Mouse (Mus musculus) heart, embryonic 12.5 days (tissue): ENCODE measurements around the gene Naif1. TPM values are rescaled to one million over a fixed set of nuclear protein-coding genes. Genes with fewer than 3 reads are reported as not detected.
A peak's percentile ranks its signal among the peaks of the same experiment; 100 is the strongest.

Source experiments
- ATAC-seq: fragments of 200-750 bp; cut with Nextera tagmentation; 2 replicates; pipeline ENCODE4 v1.8.0; 2017; ENCODE audit warnings: moderate TSS enrichment, moderate library complexity; ENCODE audit not compliant: insufficient number of reproducible peaks, low FRiP score
- H3K27ac ChIP-seq: fragments of 300-500 bp; sonication (generic); 2 replicates; pipeline ENCODE4 v1.5.1; 2016; ENCODE audit warnings: mild to moderate bottlenecking, moderate library complexity; ENCODE audit not compliant: poor library complexity, severe bottlenecking
- H3K27me3 ChIP-seq: fragments of 300-500 bp; sonication (generic); replicated peaks from 2 replicates; pipeline ENCODE4 v1.6.1; 2016; ENCODE audit warnings: mild to moderate bottlenecking, moderate library complexity
- H3K36me3 ChIP-seq: fragments of 300-500 bp; sonication (generic); 2 replicates; pipeline ENCODE4 v1.6.1; 2016; ENCODE audit warnings: mild to moderate bottlenecking, moderate library complexity
- H3K4me1 ChIP-seq: fragments of 300-500 bp; sonication (generic); replicated peaks from 2 replicates; pipeline ENCODE4 v1.6.1; 2016; ENCODE audit warnings: mild to moderate bottlenecking
- H3K4me2 ChIP-seq: fragments of 300-500 bp; sonication (generic); 2 replicates; pipeline ENCODE4 v1.6.1; 2016; ENCODE audit warnings: mild to moderate bottlenecking, moderate library complexity
- H3K4me3 ChIP-seq: fragments of 300-500 bp; sonication (generic); 2 replicates; pipeline ENCODE4 v1.5.1; 2016; ENCODE audit warnings: mild to moderate bottlenecking
- H3K9ac ChIP-seq: fragments of 300-500 bp; sonication (generic); 2 replicates; pipeline ENCODE4 v1.6.1; 2016; ENCODE audit warnings: mild to moderate bottlenecking, moderate library complexity
- H3K9me3 ChIP-seq: fragments of 300-500 bp; sonication (generic); replicated peaks from 2 replicates; pipeline ENCODE4 v1.6.1; 2016; ENCODE audit warnings: mild to moderate bottlenecking, moderate library complexity
- WGBS: fragments of 180-500 bp; shearing (Covaris S2); methylation state at CpG from one replicate; pipeline ENCODE4 v1.1.7; 2016; 5-methylcytosine and 5-hydroxymethylcytosine counted together
- polyA plus RNA-seq: library from polyadenylated mRNA; unstranded; fragments of >200 nt; fragmentation: Nextera tagmentation; extraction: Ambion mirVana; gene quantifications from 2 replicates; pipeline ENCODE4 v1.2.1, GENCODE M21; 2016

Gene Naif1
- polyA plus RNA-seq, 1 experiment from 2014 or later: 5.4 TPM

DNA sequence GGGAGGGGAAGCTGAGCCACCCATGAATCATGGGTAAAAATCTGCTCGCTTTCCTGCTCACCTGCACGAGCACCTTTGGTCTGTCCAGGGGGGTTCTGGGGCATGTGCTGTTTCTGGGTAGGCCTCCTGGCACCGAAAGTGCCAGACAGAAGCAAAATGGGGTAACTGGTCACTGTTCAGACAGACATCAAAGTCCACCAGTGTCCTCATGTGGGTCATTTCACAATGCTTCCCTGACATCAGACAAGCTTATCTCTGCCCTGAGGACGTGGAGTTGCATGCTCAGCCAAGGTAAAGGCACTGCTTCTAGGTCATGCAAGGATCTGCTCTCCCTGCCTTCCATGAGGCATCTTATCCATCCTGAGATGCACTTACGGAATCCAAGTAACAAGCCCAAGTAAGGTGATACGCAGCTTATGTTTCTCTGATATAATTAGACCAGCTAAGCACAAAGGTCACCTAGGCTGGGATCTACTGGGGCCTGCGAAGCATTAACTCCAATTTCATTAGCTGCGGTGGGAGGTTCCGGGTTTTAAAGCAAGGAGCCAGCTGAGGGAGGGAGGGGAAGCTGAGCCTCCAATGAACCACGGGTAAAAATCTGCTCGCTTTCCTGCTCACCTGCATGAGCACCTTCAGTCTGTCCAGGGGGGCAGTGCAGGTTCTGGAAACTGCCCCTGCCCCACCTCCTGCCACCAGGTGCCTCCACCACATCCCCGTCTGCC, 31.7 kb upstream of the Naif1 start:
- H3K4me1 ChIP-seq: peaks cover 13% of the 10 kb centered on the region
- no peak for ATAC-seq
- H3K4me3 ChIP-seq: no peak overlapping the region
- H3K27ac ChIP-seq: no peak overlapping the region
- no peaks in the 10 kb centered on the region for H3K9me3 ChIP-seq
- H3K9ac ChIP-seq: no peak overlapping the region
- H3K27me3 ChIP-seq: no peaks in the 10 kb centered on the region
- H3K36me3 ChIP-seq: peaks cover 76% of the 10 kb centered on the region
- no peak overlapping the region for H3K4me2 ChIP-seq
- 83% methylated on average over 12 of the region's 12 CpGs for WGBS

DNA sequence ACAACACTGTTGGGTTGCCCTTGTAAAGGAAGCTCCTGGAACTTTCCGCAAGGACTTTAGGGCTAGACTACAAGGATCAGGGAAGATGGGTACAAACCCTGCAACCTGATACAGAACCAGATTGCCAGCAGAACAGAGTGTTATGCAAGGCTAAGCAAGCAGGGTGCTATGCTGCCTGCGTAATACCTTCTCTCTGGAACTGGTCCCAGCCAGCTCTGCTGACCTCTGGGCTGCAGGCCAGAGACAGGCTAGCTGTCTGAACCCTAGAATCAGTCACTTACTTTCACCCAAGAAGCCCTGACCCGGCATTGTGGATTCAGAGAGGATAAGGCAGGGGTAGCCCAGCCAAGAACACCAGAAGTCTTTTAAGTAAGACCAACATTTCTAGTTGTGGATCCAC, 30.9 kb upstream of the Naif1 start:
- WGBS: 86% methylated on average over 3 of the region's 3 CpGs
- Histone ChIP-seq H3K4me1 (peaks cover 18% of the 10 kb centered on the region), H3K9me3 (no peaks in the 10 kb centered on the region), H3K4me3 (no peak overlapping the region), H3K27me3 (no peaks in the 10 kb centered on the region), H3K4me2 (no peak overlapping the region), H3K27ac (no peak overlapping the region), H3K36me3 (peaks cover 69% of the 10 kb centered on the region), H3K9ac (no peak overlapping the region)
- no peak for ATAC-seq

DNA sequence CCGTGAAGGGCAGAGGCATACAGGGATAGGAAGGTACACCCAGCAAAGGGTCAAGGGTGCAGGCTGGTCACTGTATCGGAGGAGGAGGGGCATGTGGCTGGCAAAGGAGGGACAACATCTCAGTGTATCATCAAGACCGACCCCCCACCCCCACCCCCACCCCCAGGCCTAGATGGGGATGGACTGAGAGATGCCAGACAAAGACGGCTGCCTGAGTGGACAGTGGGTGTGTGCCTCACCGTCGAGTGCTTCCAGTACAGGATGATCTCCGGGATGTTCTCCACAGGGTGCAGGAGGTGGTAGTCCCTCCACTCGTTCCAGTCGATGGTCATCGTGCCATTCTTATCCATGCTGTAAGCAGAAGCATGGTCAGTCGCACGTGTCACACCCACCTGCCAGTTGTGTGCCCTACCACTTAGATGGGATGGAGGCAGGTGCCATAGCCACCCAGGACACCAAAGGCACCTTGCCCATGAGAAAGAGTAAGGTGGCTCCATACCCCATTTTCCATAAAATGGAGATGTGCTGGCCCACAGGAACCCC, 30.1 kb upstream of the Naif1 start:
- no peak overlapping the region for H3K9ac ChIP-seq
- H3K9me3 ChIP-seq: no peaks in the 10 kb centered on the region
- 90% methylated on average over 12 of the region's 12 CpGs for WGBS
- H3K4me1 ChIP-seq: peaks cover 25% of the 10 kb centered on the region
- no peak overlapping the region for H3K4me2 ChIP-seq
- H3K27me3 ChIP-seq: no peaks in the 10 kb centered on the region
- ATAC-seq: no peak
- H3K36me3 ChIP-seq: peaks cover 61% of the 10 kb centered on the region
- H3K27ac ChIP-seq: no peak overlapping the region
- H3K4me3 ChIP-seq: no peak overlapping the region

DNA sequence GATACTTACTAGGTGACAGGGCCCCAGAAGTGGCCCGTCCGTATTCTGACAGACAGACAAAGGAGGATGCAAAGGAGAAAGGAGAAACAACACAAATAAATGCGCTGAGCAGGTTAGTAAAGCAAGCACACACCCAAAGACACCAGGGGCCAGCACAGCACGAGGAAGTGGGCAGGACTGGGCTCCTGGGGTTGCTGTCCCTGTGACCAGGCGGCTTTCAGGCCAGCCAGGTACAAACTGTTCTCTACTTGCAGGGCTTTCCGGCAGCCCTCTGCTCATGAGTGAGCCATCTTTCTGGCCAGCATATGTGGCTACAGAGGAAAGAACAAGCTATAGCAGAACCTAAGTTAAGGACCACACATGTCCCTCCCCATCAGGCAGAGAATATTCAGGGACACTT, 29.6 kb upstream of the Naif1 start:
- no peak for ATAC-seq
- no peaks in the 10 kb centered on the region for H3K27me3 ChIP-seq
- H3K9me3 ChIP-seq: no peaks in the 10 kb centered on the region
- no peak overlapping the region for H3K9ac ChIP-seq
- H3K4me3 ChIP-seq: no peak overlapping the region
- H3K27ac ChIP-seq: no peak overlapping the region
- WGBS: 84% methylated on average over 6 of the region's 6 CpGs
- peaks cover 31% of the 10 kb centered on the region for H3K4me1 ChIP-seq
- H3K36me3 ChIP-seq: peaks cover 56% of the 10 kb centered on the region
- no peak overlapping the region for H3K4me2 ChIP-seq

DNA sequence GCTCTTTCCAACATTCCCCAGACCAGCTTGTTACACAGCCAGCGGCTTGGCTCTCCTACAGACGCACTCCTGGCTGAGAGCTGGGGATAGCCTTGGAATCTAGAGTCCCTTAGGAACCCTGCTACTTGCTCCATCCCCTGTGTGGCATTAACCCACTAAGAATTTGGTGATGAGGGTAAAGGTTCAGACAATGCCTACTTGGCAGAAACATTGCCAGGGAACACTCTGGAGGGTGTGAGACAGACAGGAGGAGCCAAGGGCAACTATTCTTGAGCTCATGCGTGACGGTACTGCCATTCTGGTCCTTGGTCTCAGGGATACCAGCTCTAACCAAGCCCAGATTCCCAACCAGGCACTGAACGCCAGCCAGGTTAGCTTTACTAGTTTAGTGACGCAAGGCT, 28.4 kb upstream of the Naif1 start:
- Histone ChIP-seq H3K27ac (no peak overlapping the region), H3K27me3 (no peaks in the 10 kb centered on the region), H3K4me1 (peaks cover 32% of the 10 kb centered on the region), H3K9ac (no peak overlapping the region), H3K4me2 (no peak overlapping the region), H3K4me3 (no peak overlapping the region), H3K36me3 (peaks cover 44% of the 10 kb centered on the region), H3K9me3 (no peaks in the 10 kb centered on the region)
- ATAC-seq: no peak
- 91% methylated on average over 6 of the region's 6 CpGs for WGBS

DNA sequence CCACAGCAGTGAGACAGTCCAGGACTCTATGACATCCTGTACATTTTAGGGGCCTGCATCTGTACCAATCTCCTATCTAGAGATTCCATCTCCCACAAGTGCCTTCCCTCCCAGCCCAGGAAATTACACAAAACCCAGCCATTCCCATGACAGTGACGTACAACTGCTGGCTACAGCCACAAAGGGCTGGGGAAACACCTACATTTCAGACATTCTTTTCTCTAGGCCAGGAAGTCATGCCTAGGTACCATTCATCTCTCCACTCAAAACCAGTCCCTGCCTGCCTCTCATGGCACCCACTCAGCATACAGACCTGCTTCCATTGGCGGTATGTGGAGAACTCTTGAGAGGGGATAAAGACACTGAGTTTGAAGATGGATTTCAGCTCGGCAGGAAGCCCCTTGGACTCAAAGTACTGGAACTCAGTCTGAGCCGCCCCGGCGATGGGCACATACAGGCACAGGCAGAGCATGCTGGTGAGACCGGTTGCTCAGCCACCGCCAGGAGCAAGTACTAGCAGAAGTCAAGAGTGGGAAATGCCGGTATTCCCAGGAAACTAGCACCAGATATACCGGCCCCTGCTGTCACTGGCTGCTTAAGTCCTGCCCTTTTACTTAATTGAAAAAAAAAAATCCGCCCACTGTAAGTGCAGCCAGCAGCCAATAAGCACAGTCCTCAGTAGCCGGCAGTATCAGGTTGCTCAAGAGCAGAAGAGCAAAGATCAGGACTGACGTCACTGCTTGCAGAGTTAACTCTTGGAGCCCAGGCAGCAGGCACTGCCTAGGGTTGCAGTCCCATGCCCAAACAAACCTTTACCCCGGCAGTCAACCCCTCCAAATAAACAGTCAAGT, 26.6 kb upstream of the Naif1 start:
- Histone ChIP-seq H3K4me3 (peak overlapping the region; percentile 46), H3K4me2 (peak overlapping the region; percentile 81), H3K27ac (peak overlapping the region; percentile 79), H3K27me3 (no peaks in the 10 kb centered on the region), H3K4me1 (peaks cover 44% of the 10 kb centered on the region), H3K9ac (peak overlapping the region; percentile 53), H3K36me3 (peaks cover 25% of the 10 kb centered on the region), H3K9me3 (no peaks in the 10 kb centered on the region)
- WGBS: under 1% methylated on average over 14 of the region's 14 CpGs
- peak; percentile 89 for ATAC-seq

DNA sequence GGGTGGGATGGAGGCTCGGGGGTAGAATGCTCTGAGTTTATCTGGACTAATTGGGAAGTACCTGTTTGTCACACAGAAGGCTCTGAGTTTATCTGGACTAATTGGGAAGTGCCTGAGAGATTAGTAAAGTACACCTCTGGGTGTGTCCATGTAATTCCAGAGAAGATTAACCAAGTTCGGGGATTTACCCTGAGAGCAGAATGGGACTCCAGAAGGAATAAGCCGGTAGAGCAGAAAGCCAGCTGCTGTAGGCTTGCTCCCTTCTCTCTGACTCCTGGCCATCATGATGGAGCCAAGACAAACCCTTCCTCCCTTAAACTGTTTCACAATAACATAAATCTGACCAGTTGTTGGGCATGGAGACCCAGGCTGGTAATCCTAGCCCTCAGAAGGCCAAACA, 25.5 kb upstream of the Naif1 start:
- H3K27me3 ChIP-seq: no peaks in the 10 kb centered on the region
- H3K4me3 ChIP-seq: no peak overlapping the region
- no peak overlapping the region for H3K4me2 ChIP-seq
- no peak overlapping the region for H3K9ac ChIP-seq
- H3K27ac ChIP-seq: peak overlapping the region; percentile 79
- no peak for ATAC-seq
- 28% methylated on average over 3 of the region's 3 CpGs for WGBS
- peaks cover 55% of the 10 kb centered on the region for H3K4me1 ChIP-seq
- no peaks in the 10 kb centered on the region for H3K9me3 ChIP-seq
- H3K36me3 ChIP-seq: peaks cover 14% of the 10 kb centered on the region

DNA sequence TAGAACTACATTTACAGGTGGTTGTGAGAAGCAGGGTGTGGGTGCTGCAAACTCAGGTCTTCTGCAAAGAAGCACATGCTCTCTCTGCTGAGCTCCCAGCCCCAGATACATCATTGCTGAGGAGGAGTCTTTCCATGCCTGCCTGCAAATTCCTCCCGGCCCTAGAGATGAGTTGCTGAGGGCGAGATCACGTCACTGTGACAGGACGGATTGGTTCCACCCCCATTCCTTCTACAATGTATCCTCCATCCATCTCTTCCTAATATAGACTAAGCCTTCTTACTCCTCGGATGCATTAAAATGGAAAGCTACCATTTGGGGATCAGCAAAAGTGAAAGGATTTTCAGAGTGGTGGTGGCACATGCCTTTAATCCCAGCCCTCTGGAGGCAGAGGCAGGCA, 24.7 kb upstream of the Naif1 start:
- ATAC-seq: no peak
- Histone ChIP-seq H3K9ac (no peak overlapping the region), H3K36me3 (peaks cover 7% of the 10 kb centered on the region), H3K4me3 (no peak overlapping the region), H3K27ac (peak overlapping the region; percentile 79; the same call in 1 of the 2 replicates), H3K9me3 (no peaks in the 10 kb centered on the region), H3K4me1 (peaks cover 61% of the 10 kb centered on the region), H3K4me2 (no peak overlapping the region), H3K27me3 (no peaks in the 10 kb centered on the region)
- 53% methylated on average over 5 of the region's 5 CpGs for WGBS

DNA sequence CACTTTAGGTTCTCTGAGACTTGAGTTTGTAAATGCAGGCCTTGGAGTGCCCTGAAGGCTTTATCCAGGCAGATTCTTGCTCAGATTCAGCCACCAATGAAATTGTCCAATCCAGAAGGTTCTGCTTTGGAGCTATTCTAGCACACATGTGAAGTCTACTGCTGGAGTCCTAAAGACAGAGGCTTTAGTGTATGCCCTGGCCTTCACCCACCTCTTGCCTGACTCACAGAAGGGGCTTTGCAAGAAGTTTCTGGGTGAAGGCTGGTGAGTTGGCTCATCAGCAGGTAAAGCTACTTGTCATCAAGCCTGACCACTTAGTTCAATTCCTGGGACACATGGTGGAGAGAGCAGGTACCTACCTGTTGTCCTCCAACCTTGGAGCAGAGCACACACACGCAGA, 24.1 kb upstream of the Naif1 start:
- Histone ChIP-seq H3K9me3 (no peaks in the 10 kb centered on the region), H3K4me2 (no peak overlapping the region), H3K4me1 (peaks cover 65% of the 10 kb centered on the region), H3K9ac (no peak overlapping the region), H3K4me3 (no peak overlapping the region), H3K27me3 (no peaks in the 10 kb centered on the region), H3K36me3 (0 out of 2 replicates have a peak, but pooled peaks cover 2% of the 10 kb centered on the region), H3K27ac (no peak overlapping the region)
- no peak for ATAC-seq
- WGBS: 91% methylated on average over 1 of the region's 1 CpGs

DNA sequence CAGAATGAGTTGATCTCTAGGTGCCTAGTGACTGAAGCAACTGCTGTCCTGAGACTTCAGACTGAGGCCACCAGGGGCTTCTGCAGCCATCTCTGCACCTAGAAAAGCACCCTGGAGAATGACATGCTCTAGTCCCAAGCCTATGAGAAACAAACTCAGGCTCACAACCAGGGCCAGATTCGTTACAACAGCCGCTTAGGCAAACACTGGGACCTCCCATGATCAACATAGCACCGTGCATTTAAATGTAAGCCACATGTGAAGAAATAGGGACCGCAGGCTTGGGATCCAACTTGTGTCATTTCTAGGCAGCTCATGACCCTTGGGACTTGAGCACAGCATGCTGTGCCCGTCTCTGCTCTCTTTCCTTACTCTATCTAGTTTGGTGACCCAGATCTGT, 22.5 kb upstream of the Naif1 start:
- Histone ChIP-seq H3K4me1 (peaks cover 68% of the 10 kb centered on the region), H3K27ac (no peak overlapping the region)

DNA sequence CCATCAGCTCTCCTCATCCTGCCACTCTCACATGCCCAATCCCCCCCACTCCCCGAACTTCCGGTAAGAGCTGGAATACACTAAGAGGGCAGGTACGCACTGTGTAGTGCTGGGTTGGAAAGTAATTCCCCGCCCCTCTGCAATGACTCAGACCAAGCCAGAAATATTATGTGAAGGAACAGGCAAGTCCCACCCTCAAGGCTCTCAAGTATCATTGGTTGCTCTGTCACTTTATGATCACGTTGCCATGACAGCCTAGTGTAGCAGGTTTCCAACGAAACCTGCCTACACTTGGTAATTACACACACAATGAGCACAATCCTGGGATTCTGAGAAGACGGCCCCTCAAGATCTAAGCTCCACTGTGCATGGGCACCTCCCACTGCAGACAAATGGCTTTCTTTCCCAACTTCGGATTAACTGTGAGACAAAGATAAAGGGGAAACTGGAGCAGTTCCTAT, 22.0 kb upstream of the Naif1 start:
- Histone ChIP-seq H3K4me3 (no peak overlapping the region), H3K36me3 (no peaks in the 10 kb centered on the region), H3K27ac (no peak overlapping the region), H3K27me3 (no peaks in the 10 kb centered on the region), H3K4me1 (peaks cover 62% of the 10 kb centered on the region), H3K9ac (no peak overlapping the region), H3K4me2 (0 out of 2 replicates have a peak overlapping the region, but pooled peaks have one; percentile 5), H3K9me3 (no peaks in the 10 kb centered on the region)
- no peak for ATAC-seq
- 62% methylated on average over 8 of the region's 8 CpGs for WGBS

More for the DNA sequence above, 22.5 kb upstream of the Naif1 start:
- no peak overlapping the region for H3K9ac ChIP-seq
- H3K9me3 ChIP-seq: no peaks in the 10 kb centered on the region
- no peak overlapping the region for H3K4me2 ChIP-seq
- no peak for ATAC-seq
- no peak overlapping the region for H3K4me3 ChIP-seq
- no peaks in the 10 kb centered on the region for H3K36me3 ChIP-seq
- WGBS: 84% methylated on average over 5 of the region's 5 CpGs
- no peaks in the 10 kb centered on the region for H3K27me3 ChIP-seq
